Mouse (Mus musculus): ENCODE results near the gene Osgin1. TPM values are rescaled to one million over a fixed set of nuclear protein-coding genes. Genes with fewer than 3 reads are reported as not detected.

The Osgin1 gene
- total RNA-seq (2017): 6.2 to 9.9 TPM (median 7.8 TPM) in 3 replicates

- no peak for ATAC-seq (replicated peaks; ENCODE audit: insufficient number of reproducible peaks, low FRiP score, low TSS enrichment, poor library complexity, severe bottlenecking)
These were observed at the start of gene Osgin1 for GRCm38 (mm10) chr8:119433582-119434174. Gene Osgin1 (plus strand): TSS chr8:119434124.

GRCm38 (mm10) chr8:119384478-119384877 is 49.4 kb upstream of the Osgin1 start:
- peak; percentile 24; the same call in 1 of the 2 replicates for ATAC-seq (replicated peaks; ENCODE audit: insufficient number of reproducible peaks, low FRiP score, low TSS enrichment, poor library complexity, severe bottlenecking)

- no peak for ATAC-seq (replicated peaks; ENCODE audit: insufficient number of reproducible peaks, low FRiP score, low TSS enrichment, poor library complexity, severe bottlenecking)
These were observed 48.1 kb upstream of the Osgin1 start for GRCm38 (mm10) chr8:119385854-119386253.

- no peak for ATAC-seq (replicated peaks; ENCODE audit: insufficient number of reproducible peaks, low FRiP score, low TSS enrichment, poor library complexity, severe bottlenecking)
These were observed 46.9 kb upstream of the Osgin1 start for GRCm38 (mm10) chr8:119386988-119387387.

- ATAC-seq (replicated peaks; ENCODE audit: insufficient number of reproducible peaks, low FRiP score, low TSS enrichment, poor library complexity, severe bottlenecking): peak; percentile 5; the same call in 1 of the 2 replicates
These were observed 39.8 kb upstream of the Osgin1 start for GRCm38 (mm10) chr8:119394097-119394496.

GRCm38 (mm10) chr8:119394524-119395026 is 39.3 kb upstream of the Osgin1 start, which contains the start of gene Mlycd:
Gene Mlycd (plus strand): TSS chr8:119394878.
- ATAC-seq (replicated peaks; ENCODE audit: insufficient number of reproducible peaks, low FRiP score, low TSS enrichment, poor library complexity, severe bottlenecking): peak; percentile 95

GRCm38 (mm10) chr8:119395072-119395950 is 38.6 kb upstream of the Osgin1 start:
- no peak for ATAC-seq (replicated peaks; ENCODE audit: insufficient number of reproducible peaks, low FRiP score, low TSS enrichment, poor library complexity, severe bottlenecking)

- ATAC-seq (replicated peaks; ENCODE audit: insufficient number of reproducible peaks, low FRiP score, low TSS enrichment, poor library complexity, severe bottlenecking): no peak
These were observed 35.4 kb upstream of the Osgin1 start for GRCm38 (mm10) chr8:119398558-119398957.

- no peak for ATAC-seq (replicated peaks; ENCODE audit: insufficient number of reproducible peaks, low FRiP score, low TSS enrichment, poor library complexity, severe bottlenecking)
These were observed 34.7 kb upstream of the Osgin1 start for GRCm38 (mm10) chr8:119399255-119399654.

- no peak for ATAC-seq (replicated peaks; ENCODE audit: insufficient number of reproducible peaks, low FRiP score, low TSS enrichment, poor library complexity, severe bottlenecking)
These were observed 33.7 kb upstream of the Osgin1 start for GRCm38 (mm10) chr8:119400122-119400671.

GRCm38 (mm10) chr8:119400904-119401303 is 33.0 kb upstream of the Osgin1 start:
- ATAC-seq (replicated peaks; ENCODE audit: insufficient number of reproducible peaks, low FRiP score, low TSS enrichment, poor library complexity, severe bottlenecking): no peak

- ATAC-seq (replicated peaks; ENCODE audit: insufficient number of reproducible peaks, low FRiP score, low TSS enrichment, poor library complexity, severe bottlenecking): no peak
These were observed 30.0 kb upstream of the Osgin1 start for GRCm38 (mm10) chr8:119403912-119404311.

GRCm38 (mm10) chr8:119404648-119405047 is 29.3 kb upstream of the Osgin1 start:
- ATAC-seq (replicated peaks; ENCODE audit: insufficient number of reproducible peaks, low FRiP score, low TSS enrichment, poor library complexity, severe bottlenecking): no peak

GRCm38 (mm10) chr8:119408311-119408710 is 25.6 kb upstream of the Osgin1 start:
- no peak for ATAC-seq (replicated peaks; ENCODE audit: insufficient number of reproducible peaks, low FRiP score, low TSS enrichment, poor library complexity, severe bottlenecking)

- ATAC-seq (replicated peaks; ENCODE audit: insufficient number of reproducible peaks, low FRiP score, low TSS enrichment, poor library complexity, severe bottlenecking): no peak
These were observed 21.7 kb upstream of the Osgin1 start for GRCm38 (mm10) chr8:119412037-119412734.

GRCm38 (mm10) chr8:119412735-119413498 is 21.0 kb upstream of the Osgin1 start:
- ATAC-seq (replicated peaks; ENCODE audit: insufficient number of reproducible peaks, low FRiP score, low TSS enrichment, poor library complexity, severe bottlenecking): peak; percentile 78

- no peak for ATAC-seq (replicated peaks; ENCODE audit: insufficient number of reproducible peaks, low FRiP score, low TSS enrichment, poor library complexity, severe bottlenecking)
These were observed 20.3 kb upstream of the Osgin1 start for GRCm38 (mm10) chr8:119413605-119414004.

- ATAC-seq (replicated peaks; ENCODE audit: insufficient number of reproducible peaks, low FRiP score, low TSS enrichment, poor library complexity, severe bottlenecking): no peak
These were observed 13.6 kb upstream of the Osgin1 start for GRCm38 (mm10) chr8:119420318-119420717.

All from monocyte, adult 5-6 weeks (primary cell).